In the genomic region with DNA sequence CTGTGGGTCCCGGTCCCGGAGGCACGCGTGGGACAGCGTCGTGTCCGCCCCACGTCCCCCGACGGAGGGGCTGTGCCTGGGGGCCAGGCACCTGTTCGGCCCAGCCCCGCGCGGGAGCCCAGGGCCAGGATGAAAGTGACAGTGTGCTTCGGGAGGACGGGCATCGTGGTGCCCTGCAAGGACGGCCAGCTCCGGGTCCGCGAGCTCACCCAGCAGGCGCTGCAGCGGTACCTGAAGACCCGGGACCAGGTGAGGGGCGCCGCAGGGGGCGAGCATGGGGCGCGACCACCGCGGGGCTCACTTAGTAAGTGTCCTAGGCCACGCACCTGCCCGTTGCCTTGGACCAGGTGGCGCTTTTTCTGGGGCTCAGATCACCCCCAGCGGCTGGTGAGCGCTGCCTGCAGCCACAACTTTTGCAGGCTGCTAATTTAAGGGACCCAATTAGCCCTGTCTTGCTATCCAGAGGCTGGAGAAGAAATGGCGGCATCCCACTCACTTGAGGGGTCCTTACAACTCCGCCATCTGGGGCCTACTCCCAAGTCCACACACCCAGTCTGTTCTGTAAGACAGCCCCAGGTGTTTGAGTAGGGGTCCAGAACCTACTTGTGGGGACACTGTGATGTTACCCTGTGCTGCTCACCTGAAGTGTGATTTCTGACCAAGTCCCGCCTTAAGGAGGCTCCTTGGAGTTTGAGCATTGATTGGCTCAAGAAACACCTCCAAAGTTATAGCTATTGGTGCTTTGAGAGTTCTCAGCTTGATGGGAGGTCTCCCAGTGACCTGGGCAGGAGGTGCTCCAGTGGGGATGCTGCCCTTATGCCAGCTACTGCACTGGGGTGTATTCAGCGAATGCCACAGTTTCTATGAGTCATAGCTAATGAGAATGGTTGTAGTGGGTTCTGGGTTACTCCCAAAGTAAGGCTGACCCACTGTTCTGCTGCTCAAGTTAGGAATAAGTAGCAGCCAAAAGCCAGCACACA, we compare ENCODE assay signal across 8 mouse cellular contexts. TPM values are rescaled to one million over a fixed set of nuclear protein-coding genes. Genes with fewer than 3 reads are reported as not detected.
DNase-seq lines count a peak whose midpoint lies in the region; ATAC-seq and TF ChIP-seq lines count a peak whose summit lies in the region.

No protein-coding gene starts in this region.

- no peaks in the 10 kb centered on the region for H3K9me3 ChIP-seq in forebrain, embryonic 12.5 days
- H3K9me3 ChIP-seq in hindbrain, embryonic 12.5 days (replicated peaks): no peaks in the 10 kb centered on the region
- no peaks in the 10 kb centered on the region for H3K9me3 ChIP-seq in limb, embryonic 14.5 days (ENCODE audit: control insufficient read depth, low read length)
- H3K9me3 ChIP-seq in midbrain, embryonic 15.5 days: no peaks in the 10 kb centered on the region

- peaks cover 15% of the 10 kb centered on the region for H3K4me1 ChIP-seq in forebrain, embryonic 12.5 days
- peaks cover 14% of the 10 kb centered on the region for H3K4me1 ChIP-seq in hindbrain, embryonic 12.5 days
- peaks cover 8% of the 10 kb centered on the region; the same call in 1 of the 2 replicates for H3K4me1 ChIP-seq in limb, embryonic 14.5 days (ENCODE audit: control insufficient read depth, insufficient read depth, low read length)
- H3K4me1 ChIP-seq in midbrain, embryonic 15.5 days: peaks cover 8% of the 10 kb centered on the region; the same call in 1 of the 2 replicates

- H3K27ac ChIP-seq in forebrain, embryonic 12.5 days: peak overlapping the region; percentile 69; the same call in 1 of the 2 replicates
- H3K27ac ChIP-seq in hindbrain, embryonic 12.5 days: peak overlapping the region; percentile 55; the same call in 1 of the 2 replicates
- peak overlapping the region; percentile 61; the same call in 1 of the 2 replicates for H3K27ac ChIP-seq in limb, embryonic 14.5 days (replicated peaks; ENCODE audit: low read depth, low read length)
- no peak overlapping the region for H3K27ac ChIP-seq in midbrain, embryonic 15.5 days

- DNase-seq in frontal cortex, postnatal 14 days (ENCODE audit: low spot score in 2 of 2): no peak
- peak; percentile 40 for DNase-seq in R1 (ENCODE audit: low read depth, low spot score)
- DNase-seq in limb, embryonic 14.5 days (ENCODE audit: low spot score): peak; percentile 9
- no peak for DNase-seq in left cerebral cortex, postnatal 14 days (ENCODE audit: low spot score in 2 of 2)

- intact Hi-C loops in left cerebral cortex, postnatal 14 days (cut with DNase I): no loop called here

- no peak for TF ChIP-seq POLR2A in limb, embryonic 14.5 days (IDR thresholded peaks at IDR 0.05; ENCODE audit: borderline replicate concordance, extremely low read depth, insufficient read depth, insufficient read length)

- peak overlapping the region; percentile 80 for H3K9ac ChIP-seq in forebrain, embryonic 12.5 days
- peak overlapping the region; percentile 73 for H3K9ac ChIP-seq in hindbrain, embryonic 12.5 days
- H3K9ac ChIP-seq in limb, embryonic 14.5 days (ENCODE audit: low read depth, low read length, severe bottlenecking): peak overlapping the region; percentile 93
- H3K9ac ChIP-seq in midbrain, embryonic 15.5 days: peak overlapping the region; percentile 61

- peaks cover 12% of the 10 kb centered on the region for H3K27me3 ChIP-seq in forebrain, embryonic 12.5 days
- no peaks in the 10 kb centered on the region for H3K27me3 ChIP-seq in hindbrain, embryonic 12.5 days
- H3K27me3 ChIP-seq in limb, embryonic 14.5 days (ENCODE audit: control insufficient read depth, insufficient read depth, low read length): no peaks in the 10 kb centered on the region
- H3K27me3 ChIP-seq in midbrain, embryonic 15.5 days (replicated peaks): no peaks in the 10 kb centered on the region; the same call in 1 of the 2 replicates

- 3% methylated on average over 40 of the region's 40 CpGs for WGBS in forebrain, embryonic 12.5 days
- WGBS in hindbrain, embryonic 12.5 days: 3% methylated on average over 40 of the region's 40 CpGs
- 9% methylated on average over 21 of the region's 40 CpGs for WGBS in limb, embryonic 14.5 days
- 5% methylated on average over 40 of the region's 40 CpGs for WGBS in midbrain, embryonic 15.5 days

- no peaks in the 10 kb centered on the region for H3K36me3 ChIP-seq in forebrain, embryonic 12.5 days (replicated peaks)
- no peaks in the 10 kb centered on the region for H3K36me3 ChIP-seq in hindbrain, embryonic 12.5 days
- H3K36me3 ChIP-seq in limb, embryonic 14.5 days (ENCODE audit: control insufficient read depth, insufficient read depth, low read length): no peaks in the 10 kb centered on the region
- no peaks in the 10 kb centered on the region for H3K36me3 ChIP-seq in midbrain, embryonic 15.5 days (replicated peaks)

- peak overlapping the region; percentile 95 for H3K4me2 ChIP-seq in forebrain, embryonic 12.5 days
- peak overlapping the region; percentile 98 for H3K4me2 ChIP-seq in hindbrain, embryonic 12.5 days (replicated peaks)
- peak overlapping the region; percentile 91 for H3K4me2 ChIP-seq in limb, embryonic 14.5 days (replicated peaks; ENCODE audit: low read depth, low read length, severe bottlenecking)
- peak overlapping the region; percentile 99 for H3K4me2 ChIP-seq in midbrain, embryonic 15.5 days

- peak; percentile 28; the same call in 1 of the 2 replicates for ATAC-seq in frontal cortex, adult (ENCODE audit: low TSS enrichment)
- peak; percentile 63 for ATAC-seq in forebrain, embryonic 12.5 days (ENCODE audit: low FRiP score)
- ATAC-seq in hindbrain, embryonic 12.5 days (ENCODE audit: low FRiP score): peak; percentile 66
- peak; percentile 71 for ATAC-seq in limb, embryonic 14.5 days (ENCODE audit: low FRiP score, low read depth)
- ATAC-seq in midbrain, embryonic 15.5 days (replicated peaks): peak; percentile 80

- peak overlapping the region; percentile 92 for H3K4me3 ChIP-seq in forebrain, embryonic 12.5 days (replicated peaks)
- H3K4me3 ChIP-seq in hindbrain, embryonic 12.5 days: peak overlapping the region; percentile 93
- H3K4me3 ChIP-seq in limb, embryonic 14.5 days (replicated peaks; ENCODE audit: low read length): peak overlapping the region; percentile 91
- H3K4me3 ChIP-seq in midbrain, embryonic 15.5 days: peak overlapping the region; percentile 89

RNA-seq across cellular contexts. Expression of a gene that starts 0.8 kb away (rescaled TPM):
- 15.1 and 19.3 TPM in 2 replicates for polyA plus RNA-seq in forebrain, embryonic 12.5 days (2016; fragmentation: Nextera tagmentation; extraction: Ambion mirVana)
- polyA plus RNA-seq in hindbrain, embryonic 12.5 days (2016; fragmentation: Nextera tagmentation; extraction: Ambion mirVana): 19.3 and 19.8 TPM in 2 replicates
- polyA plus RNA-seq in limb, embryonic 14.5 days (2012; rRNA removed): 5.3 TPM in 2 replicates
- polyA plus RNA-seq in limb, embryonic 14.5 days (2014; fragmentation: Nextera tagmentation; extraction: Ambion mirVana): 21.0 and 24.2 TPM in 2 replicates
- polyA plus RNA-seq in midbrain, embryonic 15.5 days (2015; fragmentation: Nextera tagmentation; extraction: Ambion mirVana): 6.7 and 9.3 TPM in 2 replicates
- 1 to 10 TPM; 3.4 to 3.6 TPM for total RNA-seq in left cerebral cortex, postnatal 14 days (2021)

Comparison
In these comparisons a context has a peak if more than half of its experiments do, and no peak if none do; other contexts are left out.
1. ATAC-seq: peak in every context shown above with its lines; median percentile 80 in midbrain, embryonic 15.5 days; 71 in limb, embryonic 14.5 days; 66 in hindbrain, embryonic 12.5 days; 63 in forebrain, embryonic 12.5 days; 28 in frontal cortex, adult.
2. DNase-seq: peak in R1 (single experiment) and limb, embryonic 14.5 days (single experiment); none in frontal cortex, postnatal 14 days (0 of 2) and left cerebral cortex, postnatal 14 days (0 of 2).
3. Peak in every context shown above with its lines, with median percentiles within 50 percentile points of each other: H3K4me2 ChIP-seq, H3K4me3 ChIP-seq and H3K9ac ChIP-seq.